Mouse (Mus musculus) spleen, adult 2 months (tissue): ENCODE measurements around the gene Pnkd. TPM values are rescaled to one million over a fixed set of nuclear protein-coding genes. Genes with fewer than 3 reads are reported as not detected.

Source experiments
- DNase-seq, 2 experiments: peaks; one replicate each; pipeline versions ENCODE4 v3.0.0 to v3.0.0-alpha.2; 2012 to 2021; ENCODE audit warnings: low spot score in 2 of 2, low read depth in 1 of 2
- H3K27ac ChIP-seq: fragments of 200-500 bp; 2 replicates; pipeline ENCODE4 v1.5.1; 2012; ENCODE audit warnings: low read length, inconsistent platforms; ENCODE audit not compliant: insufficient read depth
- H3K27me3 ChIP-seq: fragments of 200-500 bp; 2 replicates; pipeline ENCODE4 v1.6.1; 2012; ENCODE audit warnings: mild to moderate bottlenecking, moderate library complexity, low read length, inconsistent platforms; ENCODE audit not compliant: control insufficient read depth, insufficient read depth
- H3K36me3 ChIP-seq: fragments of 200-500 bp; 2 replicates; pipeline ENCODE4 v1.6.1; 2012; ENCODE audit warnings: mild to moderate bottlenecking, low read length, inconsistent platforms; ENCODE audit not compliant: control insufficient read depth, insufficient read depth
- H3K4me1 ChIP-seq: fragments of 200-500 bp; 2 replicates; pipeline ENCODE4 v1.6.1; 2011; ENCODE audit warnings: inconsistent platforms; ENCODE audit not compliant: control insufficient read depth, insufficient read depth, insufficient read length
- H3K4me3 ChIP-seq: fragments of 200-500 bp; 2 replicates; pipeline ENCODE4 v1.5.1; 2011; ENCODE audit warnings: mild to moderate bottlenecking, inconsistent platforms; ENCODE audit not compliant: insufficient read depth, insufficient read length; ENCODE audit errors: extremely low read depth
- CTCF ChIP-seq: fragments of 200-500 bp; IDR thresholded peaks from 2 replicates; pipeline ENCODE4 v1.5.1; 2011; ENCODE audit warnings: mild to moderate bottlenecking, inconsistent platforms; ENCODE audit not compliant: insufficient read depth, insufficient read length, insufficient replicate concordance; ENCODE audit errors: extremely low read depth
- POLR2A ChIP-seq: fragments of 200-500 bp; IDR thresholded peaks from 2 replicates; pipeline ENCODE4 v1.6.1; 2011; ENCODE audit warnings: low read depth, low read length, inconsistent platforms
- WGBS: fragments of 180-500 bp; shearing (Covaris S2); methylation state at CpG from one replicate; pipeline ENCODE4 v1.1.7; 2018; 5-methylcytosine and 5-hydroxymethylcytosine counted together
- polyA plus RNA-seq: library from polyadenylated mRNA; depleted of rRNA; stranded (reverse); fragments of >200 nt; gene quantifications from 2 replicates; pipeline ENCODE4 v1.2.3, GENCODE M21; 2012

Pnkd gene
- polyA plus RNA-seq, 1 experiment: 33.8 TPM

DNA sequence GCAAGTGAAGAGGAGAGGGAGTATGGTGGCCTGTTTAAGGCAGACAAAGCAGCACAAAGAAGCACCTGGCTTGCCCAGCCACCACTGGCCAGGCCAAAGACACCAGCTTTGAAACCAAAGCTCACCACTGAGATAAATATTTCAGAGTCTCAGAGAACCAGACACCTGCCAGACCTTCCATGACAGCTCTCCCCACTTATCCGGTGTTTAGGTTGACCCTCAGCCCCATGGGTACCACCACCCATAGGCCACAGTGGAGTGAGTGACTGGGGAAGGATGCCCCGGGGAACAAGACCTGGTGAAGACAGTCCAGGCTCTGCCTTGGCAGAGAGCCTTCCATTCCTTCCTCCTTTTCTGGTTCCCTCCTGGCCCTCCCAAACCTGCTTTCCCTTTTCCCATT is 18.1 kb downstream of the Pnkd start:
- 78% methylated on average over 2 of the region's 2 CpGs for WGBS
- H3K27ac ChIP-seq: no peak overlapping the region
- no peaks in the 10 kb centered on the region for H3K36me3 ChIP-seq
- DNase-seq: no peak
- no peak overlapping the region for H3K4me3 ChIP-seq
- H3K27me3 ChIP-seq: peaks cover 2% of the 10 kb centered on the region; the same call in 1 of the 2 replicates
- no peak for TF ChIP-seq CTCF
- no peak for TF ChIP-seq POLR2A
- peaks cover 6% of the 10 kb centered on the region; the same call in 1 of the 2 replicates for H3K4me1 ChIP-seq

GRCm38 (mm10) chr1:74303509-74304338 is 19.0 kb downstream of the Pnkd start:
- H3K4me3 ChIP-seq: peak overlapping the region; percentile 69
- peaks cover 6% of the 10 kb centered on the region; the same call in 1 of the 2 replicates for H3K4me1 ChIP-seq
- TF ChIP-seq POLR2A: no peak
- no peak for TF ChIP-seq CTCF
- H3K27ac ChIP-seq: peak overlapping the region; percentile 67
- under 1% methylated on average over 54 of the region's 56 CpGs for WGBS
- H3K36me3 ChIP-seq: no peaks in the 10 kb centered on the region
- H3K27me3 ChIP-seq: peaks cover 2% of the 10 kb centered on the region; the same call in 1 of the 2 replicates
- DNase-seq: peak in 1 of 2 experiments; percentile 40

DNA sequence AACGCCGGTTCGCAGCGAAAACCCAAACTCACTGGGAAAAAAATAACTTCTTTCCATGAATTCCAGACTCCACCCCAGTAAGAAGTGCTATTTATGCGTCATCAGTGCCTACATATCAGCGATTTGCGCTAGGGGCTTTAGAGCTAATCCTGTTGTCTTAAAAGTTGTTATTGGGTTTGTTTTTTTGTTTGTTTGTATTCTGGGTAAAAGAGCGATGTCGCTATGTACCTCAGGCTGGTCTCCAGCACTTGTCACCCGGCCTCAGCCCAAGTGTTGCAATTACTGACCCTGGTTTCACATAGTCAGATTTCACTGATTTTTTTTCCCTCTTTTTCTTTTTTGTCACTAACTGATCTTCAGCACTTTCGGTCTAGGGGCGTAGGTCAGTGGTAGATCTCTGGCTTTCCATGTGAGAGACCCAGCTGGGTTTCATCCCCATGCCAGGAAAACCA is 19.6 kb downstream of the Pnkd start:
- WGBS: 11% methylated on average over 12 of the region's 12 CpGs
- Histone ChIP-seq H3K4me1 (peaks cover 6% of the 10 kb centered on the region; the same call in 1 of the 2 replicates), H3K36me3 (no peaks in the 10 kb centered on the region), H3K4me3 (peak overlapping the region; percentile 69), H3K27me3 (peaks cover 2% of the 10 kb centered on the region; the same call in 1 of the 2 replicates), H3K27ac (peak overlapping the region; percentile 67)
- no peak for TF ChIP-seq CTCF
- TF ChIP-seq POLR2A: no peak
- no peak for DNase-seq

- Histone ChIP-seq H3K27me3 (peaks cover 2% of the 10 kb centered on the region; the same call in 1 of the 2 replicates), H3K4me1 (peaks cover 6% of the 10 kb centered on the region; the same call in 1 of the 2 replicates), H3K36me3 (no peaks in the 10 kb centered on the region), H3K27ac (no peak overlapping the region), H3K4me3 (no peak overlapping the region)
- no peak for DNase-seq
- no peak for TF ChIP-seq CTCF
- TF ChIP-seq POLR2A: no peak
- WGBS: 93% methylated on average over 4 of the region's 4 CpGs
Measured at GRCm38 (mm10) chr1:74304946-74305345, 20.2 kb downstream of the Pnkd start.

GRCm38 (mm10) chr1:74305522-74305921 is 20.8 kb downstream of the Pnkd start, which contains the start of gene Tmbim1:
Gene Tmbim1 (minus strand): TSS chr1:74305622.
- no peak for DNase-seq
- H3K4me3 ChIP-seq: peak within 1 kb of the TSS; percentile 69; the same call in 1 of the 2 replicates
- TF ChIP-seq CTCF (no peak), POLR2A (no peak)

GRCm38 (mm10) chr1:74307146-74307545 is 22.4 kb downstream of the Pnkd start:
- Histone ChIP-seq H3K4me3 (no peak overlapping the region), H3K36me3 (no peaks in the 10 kb centered on the region), H3K4me1 (peaks cover 6% of the 10 kb centered on the region; the same call in 1 of the 2 replicates), H3K27ac (no peak overlapping the region), H3K27me3 (peaks cover 2% of the 10 kb centered on the region; the same call in 1 of the 2 replicates)
- 82% methylated on average over 1 of the region's 1 CpGs for WGBS
- TF ChIP-seq POLR2A (no peak), CTCF (no peak)
- DNase-seq: no peak

More at GRCm38 (mm10) chr1:74305522-74305921, 20.8 kb downstream of the Pnkd start, which contains the start of gene Tmbim1:
- Histone ChIP-seq H3K36me3 (no peaks in the 10 kb centered on the region), H3K27ac (peak within 1 kb of the TSS; percentile 67; the same call in 1 of the 2 replicates), H3K4me1 (peaks cover 6% of the 10 kb centered on the region; the same call in 1 of the 2 replicates), H3K27me3 (peaks cover 2% of the 10 kb centered on the region; the same call in 1 of the 2 replicates)
- WGBS: 97% methylated on average over 2 of the region's 2 CpGs
